Mouse (Mus musculus) lung, embryonic 15.5 days (tissue): ENCODE data around the gene Bloc1s6. TPM values are rescaled to one million over a fixed set of nuclear protein-coding genes. Genes with fewer than 3 reads are reported as not detected.

ENCODE experiments used
- ATAC-seq: fragments of 200-750 bp; cut with Nextera tagmentation; 2 replicates; pipeline ENCODE4 v1.8.0; 2017; ENCODE audit warnings: moderate number of reproducible peaks, borderline replicate concordance; ENCODE audit not compliant: low FRiP score, low TSS enrichment; ENCODE audit errors: extremely low read depth
- H3K27ac ChIP-seq: fragments of 300-500 bp; sonication (generic); 2 replicates; pipeline ENCODE4 v1.5.1; 2015; ENCODE audit warnings: moderate library complexity, mild to moderate bottlenecking, inconsistent platforms
- H3K27me3 ChIP-seq: fragments of 300-500 bp; sonication (generic); 2 replicates; pipeline ENCODE4 v1.6.1; 2015; ENCODE audit warnings: inconsistent platforms
- H3K36me3 ChIP-seq: fragments of 300-500 bp; sonication (generic); 2 replicates; pipeline ENCODE4 v1.6.1; 2015; ENCODE audit warnings: inconsistent platforms
- H3K4me1 ChIP-seq: fragments of 300-500 bp; sonication (generic); 2 replicates; pipeline ENCODE4 v1.6.1; 2015; ENCODE audit warnings: inconsistent platforms
- H3K4me2 ChIP-seq: fragments of 300-500 bp; sonication (generic); 2 replicates; pipeline ENCODE4 v1.6.1; 2015; ENCODE audit warnings: inconsistent platforms, mild to moderate bottlenecking, moderate library complexity
- H3K4me3 ChIP-seq: fragments of 300-500 bp; sonication (generic); 2 replicates; pipeline ENCODE4 v1.5.1; 2015; ENCODE audit warnings: mild to moderate bottlenecking, inconsistent platforms
- H3K9ac ChIP-seq: fragments of 300-500 bp; sonication (generic); 2 replicates; pipeline ENCODE4 v1.6.1; 2015; ENCODE audit warnings: inconsistent platforms
- H3K9me3 ChIP-seq: fragments of 300-500 bp; sonication (generic); 2 replicates; pipeline ENCODE4 v1.6.1; 2016; ENCODE audit warnings: inconsistent platforms
- WGBS: fragments of 180-500 bp; shearing (Covaris S2); methylation state at CpG from one replicate; pipeline ENCODE4 v1.1.7; 2015; 5-methylcytosine and 5-hydroxymethylcytosine counted together
- polyA plus RNA-seq: library from polyadenylated mRNA; unstranded; fragments of >200 nt; fragmentation: Nextera tagmentation; extraction: Ambion mirVana; gene quantifications from 2 replicates; pipeline ENCODE4 v1.2.1, GENCODE M21; 2015

The Bloc1s6 gene
- polyA plus RNA-seq, 1 experiment from 2014 or later, result 45.4 TPM

GRCm38 (mm10) chr2:122716301-122716842 is 21.9 kb upstream of the Bloc1s6 start:
- 77% methylated on average over 3 of the region's 3 CpGs for WGBS
- H3K4me1 ChIP-seq, result no peaks in the 10 kb centered on the region
- H3K9me3 ChIP-seq, result no peaks in the 10 kb centered on the region
- no peak for ATAC-seq
- H3K9ac ChIP-seq, result no peak overlapping the region
- no peak overlapping the region for H3K27ac ChIP-seq
- no peak overlapping the region for H3K4me2 ChIP-seq
- H3K36me3 ChIP-seq, result no peaks in the 10 kb centered on the region
- no peak overlapping the region for H3K4me3 ChIP-seq
- H3K27me3 ChIP-seq, result no peaks in the 10 kb centered on the region

GRCm38 (mm10) chr2:122719232-122719631 is 19.1 kb upstream of the Bloc1s6 start:
- H3K9me3 ChIP-seq, result no peaks in the 10 kb centered on the region
- no peak for ATAC-seq
- H3K4me3 ChIP-seq, result no peak overlapping the region
- H3K27me3 ChIP-seq, result no peaks in the 10 kb centered on the region
- no peak overlapping the region for H3K4me2 ChIP-seq
- no peak overlapping the region for H3K9ac ChIP-seq
- H3K36me3 ChIP-seq, result no peaks in the 10 kb centered on the region
- WGBS, result 49% methylated on average over 1 of the region's 1 CpGs
- H3K27ac ChIP-seq, result no peak overlapping the region
- H3K4me1 ChIP-seq, result no peaks in the 10 kb centered on the region

GRCm38 (mm10) chr2:122720564-122720963 is 17.7 kb upstream of the Bloc1s6 start:
- Histone ChIP-seq H3K36me3 (no peaks in the 10 kb centered on the region), H3K9me3 (no peaks in the 10 kb centered on the region), H3K9ac (no peak overlapping the region), H3K27me3 (no peaks in the 10 kb centered on the region), H3K4me2 (no peak overlapping the region), H3K4me3 (no peak overlapping the region), H3K4me1 (no peaks in the 10 kb centered on the region), H3K27ac (no peak overlapping the region)
- 64% methylated on average over 3 of the region's 3 CpGs for WGBS
- no peak for ATAC-seq

GRCm38 (mm10) chr2:122725604-122726003 is 12.7 kb upstream of the Bloc1s6 start:
- Histone ChIP-seq H3K27ac (no peak overlapping the region), H3K36me3 (no peaks in the 10 kb centered on the region), H3K27me3 (no peaks in the 10 kb centered on the region), H3K4me2 (no peak overlapping the region), H3K9me3 (no peaks in the 10 kb centered on the region), H3K4me3 (no peak overlapping the region), H3K4me1 (no peaks in the 10 kb centered on the region), H3K9ac (no peak overlapping the region)
- no peak for ATAC-seq
- 57% methylated on average over 10 of the region's 10 CpGs for WGBS

GRCm38 (mm10) chr2:122731456-122731855 is 6.8 kb upstream of the Bloc1s6 start:
- ATAC-seq, result no peak
- peaks cover 3% of the 10 kb centered on the region; the same call in 1 of the 2 replicates for H3K27me3 ChIP-seq
- no peaks in the 10 kb centered on the region for H3K36me3 ChIP-seq
- 61% methylated on average over 2 of the region's 2 CpGs for WGBS
- H3K9ac ChIP-seq, result no peak overlapping the region
- no peak overlapping the region for H3K4me2 ChIP-seq
- no peaks in the 10 kb centered on the region for H3K9me3 ChIP-seq
- H3K27ac ChIP-seq, result no peak overlapping the region
- H3K4me1 ChIP-seq, result no peaks in the 10 kb centered on the region
- H3K4me3 ChIP-seq, result no peak overlapping the region

GRCm38 (mm10) chr2:122739023-122739422 is 720 bp downstream of the Bloc1s6 start:
- Histone ChIP-seq H3K9ac (peak overlapping the region; percentile 98), H3K4me1 (peaks cover 7% of the 10 kb centered on the region; the same call in 1 of the 2 replicates), H3K27ac (no peak overlapping the region), H3K27me3 (peaks cover 3% of the 10 kb centered on the region; the same call in 1 of the 2 replicates), H3K9me3 (no peaks in the 10 kb centered on the region), H3K4me2 (peak overlapping the region; percentile 70), H3K4me3 (peak overlapping the region; percentile 97), H3K36me3 (no peaks in the 10 kb centered on the region)
- no peak for ATAC-seq
- WGBS, result 17% methylated on average over 7 of the region's 7 CpGs

- H3K36me3 ChIP-seq, result peaks cover 19% of the 10 kb centered on the region
- ATAC-seq, result no peak
Observed at GRCm38 (mm10) chr2:122746461-122746860, 8.2 kb downstream of the Bloc1s6 start.

GRCm38 (mm10) chr2:122753739-122754343 is 15.5 kb downstream of the Bloc1s6 start:
- WGBS, result 15% methylated on average over 7 of the region's 7 CpGs
- H3K27me3 ChIP-seq, result 0 out of 2 replicates have a peak, but pooled peaks cover 4% of the 10 kb centered on the region
- no peaks in the 10 kb centered on the region for H3K36me3 ChIP-seq
- no peak overlapping the region for H3K9ac ChIP-seq
- ATAC-seq, result no peak
- no peak overlapping the region for H3K4me3 ChIP-seq
- H3K9me3 ChIP-seq, result no peaks in the 10 kb centered on the region
- no peak overlapping the region for H3K4me2 ChIP-seq
- no peak overlapping the region for H3K27ac ChIP-seq
- no peaks in the 10 kb centered on the region for H3K4me1 ChIP-seq

More at GRCm38 (mm10) chr2:122746461-122746860, 8.2 kb downstream of the Bloc1s6 start:
- no peaks in the 10 kb centered on the region for H3K27me3 ChIP-seq
- H3K9ac ChIP-seq, result no peak overlapping the region
- H3K27ac ChIP-seq, result no peak overlapping the region
- 84% methylated on average over 9 of the region's 9 CpGs for WGBS
- no peak overlapping the region for H3K4me3 ChIP-seq
- no peaks in the 10 kb centered on the region for H3K9me3 ChIP-seq
- no peaks in the 10 kb centered on the region for H3K4me1 ChIP-seq
- no peak overlapping the region for H3K4me2 ChIP-seq

- no peak overlapping the region for H3K9ac ChIP-seq
- H3K36me3 ChIP-seq, result no peaks in the 10 kb centered on the region
- H3K27me3 ChIP-seq, result 0 out of 2 replicates have a peak, but pooled peaks cover under 1% of the 10 kb centered on the region
- ATAC-seq, result no peak
- H3K4me2 ChIP-seq, result no peak overlapping the region
- no peak overlapping the region for H3K4me3 ChIP-seq
- H3K27ac ChIP-seq, result no peak overlapping the region
- H3K4me1 ChIP-seq, result no peaks in the 10 kb centered on the region
- WGBS, result 89% methylated on average over 1 of the region's 1 CpGs
- H3K9me3 ChIP-seq, result no peaks in the 10 kb centered on the region
Observed at GRCm38 (mm10) chr2:122759791-122760190, 21.5 kb downstream of the Bloc1s6 start.

GRCm38 (mm10) chr2:122762991-122763390 is 24.7 kb downstream of the Bloc1s6 start:
- no peak for ATAC-seq
- Histone ChIP-seq H3K27me3 (no peaks in the 10 kb centered on the region; the same call in 1 of the 2 replicates), H3K9ac (no peak overlapping the region), H3K36me3 (no peaks in the 10 kb centered on the region), H3K9me3 (no peaks in the 10 kb centered on the region), H3K4me2 (no peak overlapping the region), H3K27ac (no peak overlapping the region), H3K4me1 (peaks cover 5% of the 10 kb centered on the region), H3K4me3 (no peak overlapping the region)
- WGBS, result 55% methylated on average over 3 of the region's 3 CpGs

GRCm38 (mm10) chr2:122764526-122764925 is 26.2 kb downstream of the Bloc1s6 start:
- no peak for ATAC-seq
- no peaks in the 10 kb centered on the region for H3K9me3 ChIP-seq
- peak overlapping the region; percentile 94; the same call in 1 of the 2 replicates for H3K4me2 ChIP-seq
- H3K27ac ChIP-seq, result no peak overlapping the region
- no peaks in the 10 kb centered on the region; the same call in 1 of the 2 replicates for H3K27me3 ChIP-seq
- H3K4me3 ChIP-seq, result peak overlapping the region; percentile 51; the same call in 1 of the 2 replicates
- no peaks in the 10 kb centered on the region for H3K36me3 ChIP-seq
- 49% methylated on average over 6 of the region's 6 CpGs for WGBS
- no peak overlapping the region for H3K9ac ChIP-seq
- H3K4me1 ChIP-seq, result peaks cover 5% of the 10 kb centered on the region

- Histone ChIP-seq H3K4me3 (peak within 1 kb of the TSS; percentile 51), H3K9ac (peak within 1 kb of the TSS; percentile 46), H3K4me1 (peaks cover 5% of the 10 kb centered on the region), H3K4me2 (peak within 1 kb of the TSS; percentile 94), H3K9me3 (no peaks in the 10 kb centered on the region), H3K27ac (no peak within 1 kb of the TSS), H3K27me3 (no peaks in the 10 kb centered on the region; the same call in 1 of the 2 replicates), H3K36me3 (no peaks in the 10 kb centered on the region)
- WGBS, result under 1% methylated on average over 43 of the region's 46 CpGs
- ATAC-seq, result peak; percentile 86
Observed at GRCm38 (mm10) chr2:122765071-122765793, 26.9 kb downstream of the Bloc1s6 start, which contains the start of gene Sqor. Gene Sqor (plus strand): TSS chr2:122765237.
